Mouse (Mus musculus): ENCODE results near the gene Pla1a.

DNA sequence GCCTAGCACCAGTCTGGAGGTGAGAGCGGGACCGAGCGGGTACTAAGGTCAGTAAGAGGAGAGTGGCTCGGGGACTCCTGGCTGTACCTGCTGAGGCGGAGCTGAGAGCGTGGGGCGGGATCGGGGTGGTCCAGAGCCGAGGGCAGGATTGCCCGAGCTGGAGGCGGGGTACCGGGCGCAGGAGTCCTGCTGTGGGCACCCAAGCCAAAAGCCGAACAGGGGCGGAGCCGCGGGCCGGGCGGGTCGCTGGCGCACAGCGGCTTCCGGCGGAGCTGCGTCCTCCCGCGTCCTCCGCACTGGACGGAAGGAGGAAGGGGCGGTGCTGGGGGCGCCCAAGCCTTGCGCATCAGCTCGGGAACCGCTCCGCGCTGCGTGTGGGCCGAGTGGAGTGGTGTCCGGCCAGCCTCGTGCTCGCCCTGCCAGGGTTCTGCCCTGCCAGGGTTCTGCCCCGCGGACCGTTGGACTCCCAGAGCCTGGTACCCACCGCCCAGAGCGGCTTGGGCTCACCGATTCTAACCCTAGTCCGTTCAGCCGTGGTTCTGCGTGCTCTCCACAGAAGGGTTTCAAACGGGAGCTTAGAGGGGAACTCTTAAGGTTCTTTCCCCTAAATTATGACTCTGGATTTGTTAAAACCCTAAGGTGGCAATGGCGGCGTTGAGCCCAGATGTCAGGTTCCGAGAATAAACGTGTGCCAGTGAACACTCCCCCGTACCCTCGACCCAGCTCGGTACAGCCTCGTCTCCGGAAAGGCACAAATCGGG lies 19.7 kb upstream of the Pla1a start, which contains the start of gene Adprh:
- TF ChIP-seq CTCF (IDR thresholded peaks at IDR 0.05) (peak; percentile 21), EP300 (IDR thresholded peaks at IDR 0.05) (no peak; the same call in 1 of the 2 replicates)

All from lung, postnatal 0 days (tissue).